30 mouse cellular contexts compared by ENCODE assay signal in the genomic region with DNA sequence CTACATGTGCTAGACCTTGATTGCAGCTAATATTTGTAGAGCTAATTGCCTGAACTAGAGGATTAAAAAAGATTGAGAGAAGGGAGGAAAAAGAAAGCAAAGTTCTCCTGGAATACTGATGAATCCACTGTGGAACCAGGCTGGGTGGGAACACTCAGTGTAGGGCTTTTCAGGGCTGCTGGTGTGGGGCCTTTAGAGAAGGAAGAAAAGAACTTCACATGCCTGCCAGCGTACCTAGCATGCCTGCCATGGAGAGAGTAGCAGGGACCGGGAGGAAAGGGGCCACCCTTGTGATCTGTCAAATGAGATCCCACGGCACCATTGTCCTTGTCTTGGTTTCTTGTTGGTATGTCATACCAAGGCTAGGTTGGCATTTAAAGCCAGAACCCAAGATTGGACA. TPM values are rescaled to one million over a fixed set of nuclear protein-coding genes. Genes with fewer than 3 reads are reported as not detected.
DNase-seq lines count a peak whose midpoint lies in the region; ATAC-seq and TF ChIP-seq lines count a peak whose summit lies in the region.
"Had no signal": no experiment of that assay in that cellular context is flagged by ENCODE, and none has a peak within 500 bp of the region (broad histone marks: within the 10 kb centered on the region; RNA-seq: fewer than 3 reads in every experiment).

No protein-coding gene starts in this region.

- H3K4me3 ChIP-seq in midbrain, embryonic 11.5 days (ENCODE audit: low read depth, low read length) = no peak overlapping the region
- H3K4me3 ChIP-seq in midbrain, embryonic 10.5 days = no peak overlapping the region
- H3K4me3 ChIP-seq in forebrain, embryonic 14.5 days (ENCODE audit: low read depth, low read length) = no peak overlapping the region
- no peak overlapping the region for H3K4me3 ChIP-seq in forebrain, postnatal 0 days (ENCODE audit: low read depth, low read length)
- H3K4me3 ChIP-seq: embryonic facial prominence, embryonic 12.5 days; embryonic facial prominence, embryonic 15.5 days; heart, adult 2 months; heart, embryonic 10.5 days; heart, embryonic 13.5 days had no signal

- H3K27ac ChIP-seq in midbrain, embryonic 11.5 days (ENCODE audit: low read depth, low read length) = no peak overlapping the region
- H3K27ac ChIP-seq in midbrain, embryonic 10.5 days (replicated peaks) = no peak overlapping the region
- peak overlapping the region; percentile 49; the same call in 1 of the 2 replicates for H3K27ac ChIP-seq in forebrain, embryonic 14.5 days (ENCODE audit: low read depth, low read length)
- H3K27ac ChIP-seq in forebrain, postnatal 0 days (ENCODE audit: low read depth, low read length) = peak overlapping the region; percentile 40
- H3K27ac ChIP-seq: embryonic facial prominence, embryonic 12.5 days; embryonic facial prominence, embryonic 15.5 days; heart, adult 2 months; heart, embryonic 10.5 days; heart, embryonic 13.5 days; hindbrain, embryonic 14.5 days; hindbrain, postnatal 0 days had no signal

- H3K27me3 ChIP-seq in midbrain, embryonic 11.5 days (ENCODE audit: control insufficient read depth, insufficient read depth, low read length) = no peaks in the 10 kb centered on the region
- H3K27me3 ChIP-seq in midbrain, embryonic 10.5 days (ENCODE audit: low read depth, poor library complexity, severe bottlenecking) = no peaks in the 10 kb centered on the region
- H3K27me3 ChIP-seq in forebrain, embryonic 14.5 days (replicated peaks; ENCODE audit: control insufficient read depth, insufficient read depth, low read length) = no peaks in the 10 kb centered on the region
- no peaks in the 10 kb centered on the region; the same call in 1 of the 2 replicates for H3K27me3 ChIP-seq in forebrain, postnatal 0 days (ENCODE audit: insufficient read depth, low read length)
- H3K27me3 ChIP-seq: embryonic facial prominence, embryonic 12.5 days; embryonic facial prominence, embryonic 15.5 days; heart, embryonic 13.5 days had no signal

- H3K36me3 ChIP-seq in midbrain, embryonic 11.5 days (ENCODE audit: control insufficient read depth, insufficient read depth, low read length) = no peaks in the 10 kb centered on the region
- no peaks in the 10 kb centered on the region for H3K36me3 ChIP-seq in midbrain, embryonic 10.5 days
- H3K36me3 ChIP-seq in forebrain, embryonic 14.5 days (ENCODE audit: control insufficient read depth, insufficient read depth, low read length) = no peaks in the 10 kb centered on the region
- H3K36me3 ChIP-seq in forebrain, postnatal 0 days (ENCODE audit: insufficient read depth) = no peaks in the 10 kb centered on the region
- H3K36me3 ChIP-seq: embryonic facial prominence, embryonic 12.5 days; embryonic facial prominence, embryonic 15.5 days; heart, embryonic 10.5 days; heart, embryonic 13.5 days had no signal

- no peak for DNase-seq in midbrain, embryonic 11.5 days (ENCODE audit: low spot score, missing footprints)
- no peak for DNase-seq in midbrain, embryonic 10.5 days (ENCODE audit: low spot score)
- DNase-seq in brain, embryonic 14.5 days (ENCODE audit: low read depth) = peak; percentile 34
- no peak for DNase-seq in forebrain, embryonic 14.5 days (ENCODE audit: low spot score)
- no peak for DNase-seq in forebrain, postnatal 0 days
- no peak for DNase-seq in kidney, adult 18-20 months
- DNase-seq: adrenal gland, postnatal 10 days; adrenal gland, postnatal 36 days; cerebellum, adult 11 months; cerebellum, adult 2 months; cerebellum, adult 9-11 months; cerebellum, postnatal 25 days; gastrocnemius, postnatal 10 days; gastrocnemius, postnatal 36 days; heart, adult 2 months; heart, postnatal 14 days; heart, postnatal 4 days had no signal

- H3K4me2 ChIP-seq in midbrain, embryonic 11.5 days = no peak overlapping the region
- H3K4me2 ChIP-seq in forebrain, embryonic 14.5 days (ENCODE audit: low read length) = no peak overlapping the region
- no peak overlapping the region for H3K4me2 ChIP-seq in forebrain, postnatal 0 days (ENCODE audit: low read depth)
- H3K4me2 ChIP-seq: embryonic facial prominence, embryonic 12.5 days; embryonic facial prominence, embryonic 15.5 days; heart, embryonic 13.5 days; hindbrain, embryonic 14.5 days had no signal

- no peak for TF ChIP-seq CTCF in brain, embryonic 14.5 days (IDR thresholded peaks at IDR 0.05; ENCODE audit: borderline replicate concordance, extremely low read depth, insufficient read depth, insufficient read length)
- TF ChIP-seq CTCF in forebrain, postnatal 0 days (IDR thresholded peaks at IDR 0.05; ENCODE audit: low read depth) = no peak

- H3K4me1 ChIP-seq in midbrain, embryonic 11.5 days (ENCODE audit: control insufficient read depth, insufficient read depth, low read length) = no peaks in the 10 kb centered on the region
- H3K4me1 ChIP-seq in midbrain, embryonic 10.5 days = peaks cover 12% of the 10 kb centered on the region; the same call in 1 of the 2 replicates
- H3K4me1 ChIP-seq in forebrain, embryonic 14.5 days (ENCODE audit: control insufficient read depth, insufficient read depth, low read length) = peaks cover 6% of the 10 kb centered on the region; the same call in 1 of the 2 replicates
- H3K4me1 ChIP-seq in forebrain, postnatal 0 days (ENCODE audit: insufficient read depth) = no peaks in the 10 kb centered on the region; the same call in 1 of the 2 replicates
- H3K4me1 ChIP-seq: embryonic facial prominence, embryonic 15.5 days; heart, embryonic 13.5 days had no signal

- H3K9me3 ChIP-seq in midbrain, embryonic 11.5 days (ENCODE audit: control insufficient read depth, low read length) = no peaks in the 10 kb centered on the region
- H3K9me3 ChIP-seq in midbrain, embryonic 10.5 days (replicated peaks) = no peaks in the 10 kb centered on the region
- H3K9me3 ChIP-seq in forebrain, embryonic 14.5 days (replicated peaks; ENCODE audit: control insufficient read depth, low read length) = no peaks in the 10 kb centered on the region
- no peaks in the 10 kb centered on the region for H3K9me3 ChIP-seq in forebrain, postnatal 0 days (ENCODE audit: low read length)
- H3K9me3 ChIP-seq: embryonic facial prominence, embryonic 12.5 days; embryonic facial prominence, embryonic 15.5 days; heart, embryonic 10.5 days; heart, embryonic 13.5 days had no signal

- WGBS in midbrain, embryonic 11.5 days = 61% methylated on average over 3 of the region's 3 CpGs
- 80% methylated on average over 3 of the region's 3 CpGs for WGBS in midbrain, embryonic 10.5 days
- 16% methylated on average over 3 of the region's 3 CpGs for WGBS in forebrain, embryonic 14.5 days
- 22% methylated on average over 3 of the region's 3 CpGs for WGBS in forebrain, postnatal 0 days

- no peak for TF ChIP-seq POLR2A in brain, embryonic 14.5 days (IDR thresholded peaks at IDR 0.05; ENCODE audit: borderline replicate concordance, extremely low read depth, insufficient read depth, insufficient read length, poor library complexity, severe bottlenecking)

- peak; percentile 57 for ATAC-seq in midbrain, embryonic 11.5 days (ENCODE audit: low FRiP score)
- peak; percentile 25; the same call in 1 of the 2 replicates for ATAC-seq in forebrain, embryonic 14.5 days
- ATAC-seq in forebrain, postnatal 0 days = no peak
- ATAC-seq: CD4-positive, CD25-positive, alpha-beta regulatory T cell, adult 4 months; hindbrain, postnatal 0 days; inflammation-experienced regulatory T-cells, adult 6 months; intestine, embryonic 16.5 days had no signal

- no peak overlapping the region for H3K9ac ChIP-seq in midbrain, embryonic 11.5 days (ENCODE audit: low read length)
- no peak overlapping the region for H3K9ac ChIP-seq in forebrain, embryonic 14.5 days (ENCODE audit: low read length)
- H3K9ac ChIP-seq in forebrain, postnatal 0 days = no peak overlapping the region
- H3K9ac ChIP-seq: embryonic facial prominence, embryonic 12.5 days; embryonic facial prominence, embryonic 15.5 days; heart, embryonic 13.5 days; hindbrain, embryonic 14.5 days had no signal

RNA-seq across cellular contexts. Expression of a gene that starts 4.5 kb away (rescaled TPM):
- 0.29 TPM in 1 of 2 replicates, not detected in the other for polyA plus RNA-seq in midbrain, embryonic 11.5 days (2014; fragmentation: Nextera tagmentation; extraction: Ambion mirVana)
- 0.12 and 0.52 TPM in 2 replicates for polyA plus RNA-seq in midbrain, embryonic 10.5 days (2016; fragmentation: Nextera tagmentation; extraction: Ambion mirVana)
- 0.74 and 0.85 TPM in 2 replicates for polyA plus RNA-seq in brain, embryonic 14.5 days (2012; rRNA removed)
- polyA plus RNA-seq in forebrain, embryonic 14.5 days (2014; fragmentation: Nextera tagmentation; extraction: Ambion mirVana) = 0.51 and 0.93 TPM in 2 replicates
- 2.0 and 2.3 TPM in 2 replicates for total RNA-seq in forebrain, postnatal 0 days (2014; rRNA removed)
- 0.97 and 2.6 TPM in 2 replicates for polyA plus RNA-seq in forebrain, postnatal 0 days (2015; fragmentation: Nextera tagmentation; extraction: Ambion mirVana)
- total RNA-seq: adrenal gland, postnatal 10 days; adrenal gland, postnatal 36 days; common myeloid progenitor, adult 5-6 weeks; gastrocnemius, adult 18-20 months; gastrocnemius, postnatal 10 days; gastrocnemius, postnatal 36 days; granulocyte monocyte progenitor cell, adult 5-6 weeks; heart, adult 2 months; heart, postnatal 14 days; heart, postnatal 4 days; MEL had no signal
- polyA plus RNA-seq: CD4-positive, CD25-positive, alpha-beta regulatory T cell, adult 4 months; heart, adult 2 months; inflammation-experienced regulatory T-cells, adult 6 months; intestine, embryonic 16.5 days had no signal

Comparison
In these comparisons a context has a peak if more than half of its experiments do, and no peak if none do; other contexts are left out.
1. H3K27ac ChIP-seq: peak in forebrain, embryonic 14.5 days (single experiment) and forebrain, postnatal 0 days (single experiment); none in midbrain, embryonic 11.5 days (single experiment) and midbrain, embryonic 10.5 days (single experiment).